Mouse (Mus musculus) limb, embryonic 11.5 days (tissue): ENCODE measurements at regions not wholly inside any gene's neighbourhood (a gene's known extent, or its start where the extent isn't known, plus 50 kb on each side); places are given as distances from the start of the nearest gene placed in this dataset.

Experiments used
- ATAC-seq: fragments of 200-750 bp; cut with Nextera tagmentation; 2 replicates; pipeline ENCODE4 v1.8.0; 2017; ENCODE audit warnings: low read depth; ENCODE audit not compliant: insufficient number of reproducible peaks, low FRiP score, low TSS enrichment
- DNase-seq: peaks from one replicate; pipeline ENCODE4 v3.0.0-alpha.2; 2015; ENCODE audit warnings: low spot score
- H3K27ac ChIP-seq: fragments of 300-500 bp; sonication (generic); replicated peaks from 2 replicates; pipeline ENCODE4 v1.5.1; 2014; ENCODE audit warnings: low read depth, mild to moderate bottlenecking, low read length
- H3K27me3 ChIP-seq: fragments of 300-500 bp; sonication (generic); 2 replicates; pipeline ENCODE4 v1.6.1; 2014; ENCODE audit warnings: mild to moderate bottlenecking, low read length, mixed read lengths; ENCODE audit not compliant: control insufficient read depth, insufficient read depth
- H3K36me3 ChIP-seq: fragments of 300-500 bp; sonication (generic); 2 replicates; pipeline ENCODE4 v1.6.1; 2014; ENCODE audit warnings: mild to moderate bottlenecking, low read length, moderate library complexity, mixed read lengths; ENCODE audit not compliant: control insufficient read depth, insufficient read depth
- H3K4me1 ChIP-seq: fragments of 300-500 bp; sonication (generic); 2 replicates; pipeline ENCODE4 v1.6.1; 2014; ENCODE audit warnings: low read length, mixed read lengths; ENCODE audit not compliant: control insufficient read depth, insufficient read depth
- H3K4me2 ChIP-seq: fragments of 300-500 bp; sonication (generic); 2 replicates; pipeline ENCODE4 v1.6.1; 2014; ENCODE audit warnings: low read depth, mild to moderate bottlenecking, moderate library complexity; ENCODE audit not compliant: severe bottlenecking
- H3K4me3 ChIP-seq: fragments of 300-500 bp; sonication (generic); 2 replicates; pipeline ENCODE4 v1.5.1; 2014; ENCODE audit warnings: low read depth, low read length
- H3K9ac ChIP-seq: fragments of 300-500 bp; sonication (generic); 2 replicates; pipeline ENCODE4 v1.6.1; 2014; ENCODE audit warnings: mild to moderate bottlenecking, low read length
- H3K9me3 ChIP-seq: fragments of 300-500 bp; sonication (generic); 2 replicates; pipeline ENCODE4 v1.6.1; 2016; ENCODE audit warnings: low read length; ENCODE audit not compliant: control insufficient read depth
- WGBS: fragments of 180-500 bp; shearing (Covaris S2); extraction: QIAGEN DNeasy Blood & Tissue Kit; methylation state at CpG from one replicate; pipeline ENCODE4 v1.1.7; 2014; 5-methylcytosine and 5-hydroxymethylcytosine counted together

- no peaks in the 10 kb centered on the region for H3K9me3 ChIP-seq
- no peaks in the 10 kb centered on the region for H3K27me3 ChIP-seq
- no peak overlapping the region for H3K9ac ChIP-seq
- no peak overlapping the region for H3K4me3 ChIP-seq
- H3K36me3 ChIP-seq = no peaks in the 10 kb centered on the region
- H3K4me1 ChIP-seq = no peaks in the 10 kb centered on the region
- no peak overlapping the region for H3K4me2 ChIP-seq
- no peak for ATAC-seq
- 13% methylated on average over 6 of the region's 6 CpGs for WGBS
- DNase-seq = peak; percentile 22
- H3K27ac ChIP-seq = no peak overlapping the region
These were observed 138.7 kb downstream of the Cdr1 start for GRCm38 (mm10) chrX:61046700-61047099.

- DNase-seq (no peak), ATAC-seq (no peak)
- H3K27me3 ChIP-seq = no peaks in the 10 kb centered on the region
- H3K4me2 ChIP-seq = no peak overlapping the region
- WGBS = 53% methylated on average over 8 of the region's 8 CpGs
- H3K9ac ChIP-seq = no peak overlapping the region
- H3K9me3 ChIP-seq = no peaks in the 10 kb centered on the region
- H3K4me3 ChIP-seq = no peak overlapping the region
- no peaks in the 10 kb centered on the region for H3K4me1 ChIP-seq
- H3K27ac ChIP-seq = no peak overlapping the region
- H3K36me3 ChIP-seq = no peaks in the 10 kb centered on the region
These were observed 142.2 kb downstream of the Cdr1 start for GRCm38 (mm10) chrX:61043147-61043546.
